Mouse (Mus musculus) limb, embryonic 10.5 days (tissue): ENCODE measurements around the gene Sbf2. TPM values are rescaled to one million over a fixed set of nuclear protein-coding genes. Genes with fewer than 3 reads are reported as not detected.

Experiments used
- DNase-seq: peaks from one replicate; pipeline ENCODE4 v3.0.0-alpha.2; 2017; ENCODE audit warnings: low spot score
- H3K27ac ChIP-seq: fragments of 300-500 bp; sonication (generic); 2 replicates; pipeline ENCODE4 v1.5.1; 2016; ENCODE audit warnings: mild to moderate bottlenecking
- H3K27me3 ChIP-seq: fragments of 300-500 bp; sonication (generic); 2 replicates; pipeline ENCODE4 v1.6.1; 2016; ENCODE audit warnings: low read depth, mild to moderate bottlenecking; ENCODE audit not compliant: poor library complexity, severe bottlenecking
- H3K36me3 ChIP-seq: fragments of 300-500 bp; sonication (generic); 2 replicates; pipeline ENCODE4 v1.6.1; 2016; ENCODE audit warnings: mild to moderate bottlenecking, moderate library complexity
- H3K4me1 ChIP-seq: fragments of 300-500 bp; sonication (generic); 2 replicates; pipeline ENCODE4 v1.6.1; 2016
- H3K4me3 ChIP-seq: fragments of 300-500 bp; sonication (generic); 2 replicates; pipeline ENCODE4 v1.5.1; 2016; ENCODE audit warnings: mild to moderate bottlenecking, moderate library complexity
- H3K9me3 ChIP-seq: fragments of 300-500 bp; sonication (generic); replicated peaks from 2 replicates; pipeline ENCODE4 v1.6.1; 2016; ENCODE audit warnings: mild to moderate bottlenecking
- WGBS: fragments of 180-500 bp; shearing (Covaris S2); methylation state at CpG from one replicate; pipeline ENCODE4 v1.1.7; 2016; 5-methylcytosine and 5-hydroxymethylcytosine counted together
- polyA plus RNA-seq: library from polyadenylated mRNA; unstranded; fragments of >200 nt; fragmentation: Nextera tagmentation; extraction: Ambion mirVana; gene quantifications from 2 replicates; pipeline ENCODE4 v1.2.1, GENCODE M21; 2016

The Sbf2 gene
- polyA plus RNA-seq, 1 experiment from 2014 or later = 28.7 TPM

GRCm38 (mm10) chr7:110263474-110263873 lies 351.2 kb downstream of the Sbf2 start:
- 83% methylated on average over 1 of the region's 1 CpGs for WGBS
- H3K27me3 ChIP-seq = no peaks in the 10 kb centered on the region
- H3K4me3 ChIP-seq = no peak overlapping the region
- H3K4me1 ChIP-seq = no peaks in the 10 kb centered on the region
- no peak for DNase-seq
- no peaks in the 10 kb centered on the region for H3K9me3 ChIP-seq
- H3K36me3 ChIP-seq = peaks cover 9% of the 10 kb centered on the region; the same call in 1 of the 2 replicates
- H3K27ac ChIP-seq = no peak overlapping the region

GRCm38 (mm10) chr7:110262661-110263060 lies 352.1 kb downstream of the Sbf2 start:
- 87% methylated on average over 1 of the region's 1 CpGs for WGBS
- H3K4me1 ChIP-seq = 0 out of 2 replicates have a peak, but pooled peaks cover 5% of the 10 kb centered on the region
- H3K27me3 ChIP-seq = no peaks in the 10 kb centered on the region
- no peak for DNase-seq
- H3K27ac ChIP-seq = no peak overlapping the region
- no peaks in the 10 kb centered on the region for H3K9me3 ChIP-seq
- H3K4me3 ChIP-seq = no peak overlapping the region
- 0 out of 2 replicates have a peak, but pooled peaks cover 6% of the 10 kb centered on the region for H3K36me3 ChIP-seq

- Histone ChIP-seq H3K27ac (no peak overlapping the region), H3K36me3 (0 out of 2 replicates have a peak, but pooled peaks cover 10% of the 10 kb centered on the region), H3K27me3 (no peaks in the 10 kb centered on the region), H3K4me1 (0 out of 2 replicates have a peak, but pooled peaks cover 5% of the 10 kb centered on the region), H3K9me3 (no peaks in the 10 kb centered on the region), H3K4me3 (no peak overlapping the region)
- DNase-seq = no peak
- WGBS = 89% methylated on average over 4 of the region's 4 CpGs
These were observed 352.9 kb downstream of the Sbf2 start for GRCm38 (mm10) chr7:110261807-110262206.

GRCm38 (mm10) chr7:110259966-110260711 lies 354.6 kb downstream of the Sbf2 start:
- DNase-seq = no peak
- H3K4me1 ChIP-seq = 0 out of 2 replicates have a peak, but pooled peaks cover 5% of the 10 kb centered on the region
- H3K36me3 ChIP-seq = peaks cover 14% of the 10 kb centered on the region; the same call in 1 of the 2 replicates
- no peak overlapping the region for H3K4me3 ChIP-seq
- no peaks in the 10 kb centered on the region for H3K27me3 ChIP-seq
- H3K27ac ChIP-seq = no peak overlapping the region
- no peaks in the 10 kb centered on the region for H3K9me3 ChIP-seq
- WGBS = 80% methylated on average over 4 of the region's 4 CpGs

GRCm38 (mm10) chr7:110258196-110258950 lies 356.3 kb downstream of the Sbf2 start:
- WGBS = 85% methylated on average over 11 of the region's 11 CpGs
- Histone ChIP-seq H3K4me3 (no peak overlapping the region), H3K36me3 (peaks cover 19% of the 10 kb centered on the region), H3K9me3 (no peaks in the 10 kb centered on the region), H3K4me1 (0 out of 2 replicates have a peak, but pooled peaks cover 5% of the 10 kb centered on the region), H3K27ac (no peak overlapping the region), H3K27me3 (no peaks in the 10 kb centered on the region)
- DNase-seq = no peak

Other genes with a start within 250 kb of the Sbf2 start
- 1.3 and 1.6 TPM in 2 replicates for gene Adm, start 12.7 kb upstream of the Sbf2 start, polyA plus RNA-seq
- 1.0 and 1.9 TPM in 2 replicates for gene Ampd3, start 153.3 kb upstream of the Sbf2 start, polyA plus RNA-seq
- 16.8 and 18.3 TPM in 2 replicates for gene Rnf141, start 229.5 kb upstream of the Sbf2 start, polyA plus RNA-seq
- 0.18 and 0.30 TPM in 2 replicates for gene Lyve1, start 248.3 kb upstream of the Sbf2 start, polyA plus RNA-seq